Mouse (Mus musculus): ENCODE results near the gene Plekhb1. TPM values are rescaled to one million over a fixed set of nuclear protein-coding genes. Genes with fewer than 3 reads are reported as not detected.

The Plekhb1 gene
- polyA plus RNA-seq, 1 experiment from 2014 or later, result 1.7 TPM

GRCm38 (mm10) chr7:100681132-100681531, 18.9 kb upstream of the Plekhb1 start:
- no peak for ATAC-seq (replicated peaks; ENCODE audit: insufficient number of reproducible peaks, insufficient read depth, low FRiP score, low read depth)
- Histone ChIP-seq H3K4me1 (replicated peaks) (no peaks in the 10 kb centered on the region), H3K4me3 (no peak overlapping the region), H3K9ac (no peak overlapping the region), H3K27me3 (no peaks in the 10 kb centered on the region), H3K27ac (no peak overlapping the region), H3K9me3 (replicated peaks) (no peaks in the 10 kb centered on the region), H3K4me2 (no peak overlapping the region), H3K36me3 (no peaks in the 10 kb centered on the region)
- WGBS, result 52% methylated on average over 5 of the region's 5 CpGs

- Histone ChIP-seq H3K9ac (no peak overlapping the region), H3K27me3 (no peaks in the 10 kb centered on the region), H3K4me2 (no peak overlapping the region), H3K4me1 (replicated peaks) (no peaks in the 10 kb centered on the region), H3K4me3 (no peak overlapping the region), H3K36me3 (no peaks in the 10 kb centered on the region), H3K9me3 (replicated peaks) (no peaks in the 10 kb centered on the region), H3K27ac (no peak overlapping the region)
- ATAC-seq (replicated peaks; ENCODE audit: insufficient number of reproducible peaks, insufficient read depth, low FRiP score, low read depth), result no peak
- 57% methylated on average over 15 of the region's 15 CpGs for WGBS
These were observed 17.0 kb upstream of the Plekhb1 start for GRCm38 (mm10) chr7:100678948-100679880.

GRCm38 (mm10) chr7:100678052-100678451, 15.8 kb upstream of the Plekhb1 start:
- Histone ChIP-seq H3K4me3 (no peak overlapping the region), H3K9me3 (replicated peaks) (no peaks in the 10 kb centered on the region), H3K27me3 (no peaks in the 10 kb centered on the region), H3K9ac (no peak overlapping the region), H3K4me2 (no peak overlapping the region), H3K27ac (no peak overlapping the region), H3K36me3 (no peaks in the 10 kb centered on the region), H3K4me1 (replicated peaks) (no peaks in the 10 kb centered on the region)
- WGBS, result 66% methylated on average over 5 of the region's 5 CpGs
- ATAC-seq (replicated peaks; ENCODE audit: insufficient number of reproducible peaks, insufficient read depth, low FRiP score, low read depth), result no peak

- Histone ChIP-seq H3K4me3 (no peak overlapping the region), H3K27me3 (no peaks in the 10 kb centered on the region), H3K4me2 (no peak overlapping the region), H3K9me3 (replicated peaks) (no peaks in the 10 kb centered on the region), H3K9ac (no peak overlapping the region), H3K27ac (no peak overlapping the region), H3K36me3 (no peaks in the 10 kb centered on the region), H3K4me1 (replicated peaks) (no peaks in the 10 kb centered on the region)
- 42% methylated on average over 2 of the region's 2 CpGs for WGBS
- no peak for ATAC-seq (replicated peaks; ENCODE audit: insufficient number of reproducible peaks, insufficient read depth, low FRiP score, low read depth)
These were observed 12.7 kb upstream of the Plekhb1 start for GRCm38 (mm10) chr7:100674941-100675340.

- ATAC-seq (replicated peaks; ENCODE audit: insufficient number of reproducible peaks, insufficient read depth, low FRiP score, low read depth), result no peak
These were observed 11.2 kb upstream of the Plekhb1 start for GRCm38 (mm10) chr7:100673452-100673851.

GRCm38 (mm10) chr7:100670646-100671045, 8.4 kb upstream of the Plekhb1 start:
- Histone ChIP-seq H3K36me3 (no peaks in the 10 kb centered on the region), H3K4me1 (replicated peaks) (no peaks in the 10 kb centered on the region), H3K9ac (no peak overlapping the region), H3K4me2 (no peak overlapping the region), H3K9me3 (replicated peaks) (no peaks in the 10 kb centered on the region), H3K27me3 (no peaks in the 10 kb centered on the region), H3K27ac (no peak overlapping the region), H3K4me3 (no peak overlapping the region)
- ATAC-seq (replicated peaks; ENCODE audit: insufficient number of reproducible peaks, insufficient read depth, low FRiP score, low read depth), result no peak
- 76% methylated on average over 5 of the region's 5 CpGs for WGBS

More at GRCm38 (mm10) chr7:100673452-100673851, 11.2 kb upstream of the Plekhb1 start:
- no peak overlapping the region for H3K27ac ChIP-seq
- WGBS, result 73% methylated on average over 7 of the region's 7 CpGs
- H3K36me3 ChIP-seq, result no peaks in the 10 kb centered on the region
- no peak overlapping the region for H3K9ac ChIP-seq
- H3K4me3 ChIP-seq, result no peak overlapping the region
- no peak overlapping the region for H3K4me2 ChIP-seq
- no peaks in the 10 kb centered on the region for H3K9me3 ChIP-seq (replicated peaks)
- no peaks in the 10 kb centered on the region for H3K4me1 ChIP-seq (replicated peaks)
- H3K27me3 ChIP-seq, result no peaks in the 10 kb centered on the region

- WGBS, result 42% methylated on average over 11 of the region's 11 CpGs
- peak overlapping the region; percentile 10; the same call in 1 of the 2 replicates for H3K4me3 ChIP-seq
These were observed 1.6 kb upstream of the Plekhb1 start for GRCm38 (mm10) chr7:100663729-100664304.

GRCm38 (mm10) chr7:100663190-100663589, 976 bp upstream of the Plekhb1 start:
- Histone ChIP-seq H3K27ac (no peak overlapping the region), H3K36me3 (no peaks in the 10 kb centered on the region), H3K4me3 (peak overlapping the region; percentile 10; the same call in 1 of the 2 replicates), H3K4me1 (replicated peaks) (peaks cover 16% of the 10 kb centered on the region), H3K4me2 (peak overlapping the region; percentile 51), H3K27me3 (no peaks in the 10 kb centered on the region), H3K9me3 (replicated peaks) (no peaks in the 10 kb centered on the region), H3K9ac (no peak overlapping the region)
- WGBS, result 1% methylated on average over 13 of the region's 13 CpGs
- ATAC-seq (replicated peaks; ENCODE audit: insufficient number of reproducible peaks, insufficient read depth, low FRiP score, low read depth), result peak; percentile 87

More at GRCm38 (mm10) chr7:100663729-100664304, 1.6 kb upstream of the Plekhb1 start:
- no peak overlapping the region for H3K9ac ChIP-seq
- peaks cover 14% of the 10 kb centered on the region for H3K4me1 ChIP-seq (replicated peaks)
- H3K9me3 ChIP-seq (replicated peaks), result no peaks in the 10 kb centered on the region
- no peak for ATAC-seq (replicated peaks; ENCODE audit: insufficient number of reproducible peaks, insufficient read depth, low FRiP score, low read depth)
- peak overlapping the region; percentile 51 for H3K4me2 ChIP-seq
- H3K27ac ChIP-seq, result no peak overlapping the region
- no peaks in the 10 kb centered on the region for H3K27me3 ChIP-seq
- H3K36me3 ChIP-seq, result no peaks in the 10 kb centered on the region

- ATAC-seq (replicated peaks; ENCODE audit: insufficient number of reproducible peaks, insufficient read depth, low FRiP score, low read depth), result no peak
- Histone ChIP-seq H3K27me3 (no peaks in the 10 kb centered on the region), H3K9ac (no peak overlapping the region), H3K36me3 (no peaks in the 10 kb centered on the region), H3K9me3 (replicated peaks) (no peaks in the 10 kb centered on the region), H3K27ac (no peak overlapping the region), H3K4me3 (no peak overlapping the region), H3K4me2 (no peak overlapping the region), H3K4me1 (replicated peaks) (peaks cover 17% of the 10 kb centered on the region)
- 85% methylated on average over 7 of the region's 7 CpGs for WGBS
These were observed 950 bp downstream of the Plekhb1 start for GRCm38 (mm10) chr7:100661264-100661663.

GRCm38 (mm10) chr7:100658093-100658578, 4.1 kb downstream of the Plekhb1 start:
- peaks cover 5% of the 10 kb centered on the region for H3K4me1 ChIP-seq (replicated peaks)
- no peak overlapping the region for H3K9ac ChIP-seq
- peak overlapping the region; percentile 30; the same call in 1 of the 2 replicates for H3K4me2 ChIP-seq
- peak overlapping the region; percentile 19 for H3K4me3 ChIP-seq
- no peak overlapping the region for H3K27ac ChIP-seq
- H3K36me3 ChIP-seq, result no peaks in the 10 kb centered on the region
- ATAC-seq (replicated peaks; ENCODE audit: insufficient number of reproducible peaks, insufficient read depth, low FRiP score, low read depth), result no peak
- WGBS, result 28% methylated on average over 18 of the region's 18 CpGs
- no peaks in the 10 kb centered on the region for H3K27me3 ChIP-seq
- H3K9me3 ChIP-seq (replicated peaks), result no peaks in the 10 kb centered on the region

- no peaks in the 10 kb centered on the region for H3K27me3 ChIP-seq
- WGBS, result 43% methylated on average over 5 of the region's 5 CpGs
- no peak for ATAC-seq (replicated peaks; ENCODE audit: insufficient number of reproducible peaks, insufficient read depth, low FRiP score, low read depth)
- H3K9ac ChIP-seq, result no peak overlapping the region
- 0 out of 2 replicates have a peak, but pooled peaks cover 2% of the 10 kb centered on the region for H3K4me1 ChIP-seq (replicated peaks)
- H3K4me2 ChIP-seq, result no peak overlapping the region
- H3K9me3 ChIP-seq (replicated peaks), result no peaks in the 10 kb centered on the region
- no peak overlapping the region for H3K27ac ChIP-seq
- H3K4me3 ChIP-seq, result no peak overlapping the region
- H3K36me3 ChIP-seq, result no peaks in the 10 kb centered on the region
These were observed 5.5 kb downstream of the Plekhb1 start for GRCm38 (mm10) chr7:100656739-100657138.
